Mouse (Mus musculus) lung, embryonic 16.5 days (tissue): ENCODE measurements around the gene Stra8. TPM values are rescaled to one million over a fixed set of nuclear protein-coding genes. Genes with fewer than 3 reads are reported as not detected.
A peak's percentile ranks its signal among the peaks of the same experiment; 100 is the strongest.

Source experiments
- ATAC-seq: fragments of 200-750 bp; cut with Nextera tagmentation; 2 replicates; pipeline ENCODE4 v1.8.0; 2017; ENCODE audit warnings: low read depth, mild to moderate bottlenecking, moderate library complexity
- H3K27ac ChIP-seq: fragments of 300-500 bp; sonication (generic); 2 replicates; pipeline ENCODE4 v1.5.1; 2014; ENCODE audit warnings: mild to moderate bottlenecking, control low read depth, low read length
- H3K27me3 ChIP-seq: fragments of 300-500 bp; sonication (generic); 2 replicates; pipeline ENCODE4 v1.6.1; 2014; ENCODE audit warnings: low read depth, low read length, mixed read lengths; ENCODE audit not compliant: control insufficient read depth, insufficient read depth
- H3K36me3 ChIP-seq: fragments of 300-500 bp; sonication (generic); 2 replicates; pipeline ENCODE4 v1.6.1; 2014; ENCODE audit warnings: low read length; ENCODE audit not compliant: control insufficient read depth, insufficient read depth
- H3K4me1 ChIP-seq: fragments of 300-500 bp; sonication (generic); replicated peaks from 2 replicates; pipeline ENCODE4 v1.6.1; 2014; ENCODE audit warnings: low read length, mixed read lengths; ENCODE audit not compliant: control insufficient read depth, insufficient read depth
- H3K4me2 ChIP-seq: fragments of 300-500 bp; sonication (generic); 2 replicates; pipeline ENCODE4 v1.6.1; 2014; ENCODE audit warnings: low read depth, low read length, control low read depth
- H3K4me3 ChIP-seq: fragments of 300-500 bp; sonication (generic); 2 replicates; pipeline ENCODE4 v1.5.1; 2014; ENCODE audit warnings: mild to moderate bottlenecking, low read length, control low read depth
- H3K9ac ChIP-seq: fragments of 300-500 bp; sonication (generic); 2 replicates; pipeline ENCODE4 v1.6.1; 2014; ENCODE audit warnings: low read length, control low read depth
- H3K9me3 ChIP-seq: fragments of 300-500 bp; sonication (generic); 2 replicates; pipeline ENCODE4 v1.6.1; 2016; ENCODE audit warnings: low read length; ENCODE audit not compliant: control insufficient read depth
- WGBS: fragments of 180-500 bp; shearing (Covaris S2); extraction: QIAGEN DNeasy Blood & Tissue Kit; methylation state at CpG from one replicate; pipeline ENCODE4 v1.1.7; 2014; 5-methylcytosine and 5-hydroxymethylcytosine counted together
- polyA plus RNA-seq: library from polyadenylated mRNA; unstranded; fragments of >200 nt; fragmentation: Nextera tagmentation; extraction: Ambion mirVana; gene quantifications from 2 replicates; pipeline ENCODE4 v1.2.1, GENCODE M21; 2015

Gene Stra8
- polyA plus RNA-seq, 1 experiment from 2014 or later: not detected

- no peak overlapping the region for H3K27ac ChIP-seq
- peak; percentile 46; the same call in 1 of the 2 replicates for ATAC-seq
- H3K36me3 ChIP-seq: no peaks in the 10 kb centered on the region
- peaks cover under 1% of the 10 kb centered on the region; the same call in 1 of the 2 replicates for H3K4me1 ChIP-seq
- no peaks in the 10 kb centered on the region for H3K9me3 ChIP-seq
- no peak overlapping the region for H3K9ac ChIP-seq
- WGBS: 60% methylated on average over 14 of the region's 14 CpGs
- H3K27me3 ChIP-seq: no peaks in the 10 kb centered on the region
- H3K4me2 ChIP-seq: no peak overlapping the region
- H3K4me3 ChIP-seq: no peak overlapping the region
Measured at GRCm38 (mm10) chr6:34921941-34922340, 2.0 kb downstream of the Stra8 start.

GRCm38 (mm10) chr6:34927156-34927555, 7.2 kb downstream of the Stra8 start:
- H3K4me2 ChIP-seq: no peak overlapping the region
- H3K4me1 ChIP-seq: peaks cover 2% of the 10 kb centered on the region; the same call in 1 of the 2 replicates
- H3K9ac ChIP-seq: peak overlapping the region; percentile 39; the same call in 1 of the 2 replicates
- peak; percentile 56; the same call in 1 of the 2 replicates for ATAC-seq
- 46% methylated on average over 4 of the region's 4 CpGs for WGBS
- no peaks in the 10 kb centered on the region for H3K9me3 ChIP-seq
- H3K27ac ChIP-seq: no peak overlapping the region
- H3K36me3 ChIP-seq: no peaks in the 10 kb centered on the region
- H3K27me3 ChIP-seq: no peaks in the 10 kb centered on the region
- no peak overlapping the region for H3K4me3 ChIP-seq

DNA sequence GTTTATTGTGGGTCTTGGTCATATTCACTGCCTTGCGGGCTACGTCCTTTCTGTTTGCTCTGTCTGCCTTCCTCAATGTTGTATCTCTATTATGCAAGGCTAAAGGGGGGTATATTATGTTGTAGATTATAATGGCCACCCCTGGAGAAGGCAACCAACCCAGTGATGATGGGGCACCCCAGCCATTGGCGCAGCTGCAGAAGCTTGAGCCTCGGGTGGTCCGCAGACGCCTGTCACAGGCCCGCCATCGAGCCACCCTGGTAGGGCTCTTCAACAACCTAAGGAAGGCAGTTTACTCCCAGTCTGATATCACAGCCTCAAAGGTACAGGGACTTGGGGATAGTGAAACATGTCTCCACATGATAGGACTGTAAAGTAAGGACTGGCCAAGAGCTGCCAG, 7.6 kb downstream of the Stra8 start:
- Histone ChIP-seq H3K4me1 (peaks cover 2% of the 10 kb centered on the region; the same call in 1 of the 2 replicates), H3K4me2 (no peak overlapping the region), H3K9ac (no peak overlapping the region), H3K4me3 (no peak overlapping the region), H3K27me3 (no peaks in the 10 kb centered on the region), H3K27ac (no peak overlapping the region), H3K36me3 (no peaks in the 10 kb centered on the region), H3K9me3 (no peaks in the 10 kb centered on the region)
- ATAC-seq: no peak
- 88% methylated on average over 8 of the region's 8 CpGs for WGBS

DNA sequence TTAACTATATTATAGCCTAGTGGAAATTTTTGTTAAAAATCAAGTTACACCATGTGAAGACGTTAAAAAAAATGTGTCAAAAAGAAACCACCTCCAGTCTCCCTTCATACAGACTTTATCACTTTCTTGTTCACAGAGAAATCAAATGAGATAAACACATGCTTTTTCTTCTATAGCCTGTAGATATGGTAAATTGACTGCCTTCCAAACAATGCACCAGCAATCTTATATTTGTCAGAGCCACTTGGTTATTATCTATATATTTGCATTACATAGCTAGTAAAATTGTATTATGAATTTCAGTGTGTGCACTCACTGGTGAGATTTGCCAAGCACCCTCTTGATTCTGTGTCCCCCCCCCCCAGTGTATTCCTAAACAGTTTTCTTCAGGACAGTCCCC, 12.7 kb downstream of the Stra8 start:
- H3K4me3 ChIP-seq: no peak overlapping the region

DNA sequence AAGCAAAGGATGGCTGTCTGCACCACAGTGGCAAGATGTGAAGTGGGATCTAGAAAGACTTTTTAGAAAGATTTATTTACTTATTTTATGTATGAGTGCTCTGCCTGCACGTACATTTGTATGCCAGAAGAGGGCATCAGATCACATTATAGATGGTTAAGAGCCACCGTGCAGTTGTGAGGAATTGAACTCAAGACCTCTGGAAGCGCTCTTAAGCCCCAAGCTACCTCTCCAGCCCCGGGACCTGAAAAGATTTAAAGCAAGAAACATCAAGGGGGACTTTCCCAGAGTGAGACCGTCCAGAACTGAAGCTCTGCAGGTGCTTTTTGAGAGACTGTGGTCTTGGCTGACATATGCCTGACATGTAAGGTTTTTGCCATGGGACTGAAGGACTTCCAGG, 16.8 kb downstream of the Stra8 start:
- Histone ChIP-seq H3K9me3 (no peaks in the 10 kb centered on the region), H3K36me3 (no peaks in the 10 kb centered on the region), H3K4me2 (no peak overlapping the region), H3K4me1 (no peaks in the 10 kb centered on the region), H3K4me3 (no peak overlapping the region), H3K9ac (no peak overlapping the region), H3K27me3 (no peaks in the 10 kb centered on the region), H3K27ac (no peak overlapping the region)
- WGBS: 72% methylated on average over 5 of the region's 5 CpGs
- ATAC-seq: no peak

More for the DNA sequence above, 12.7 kb downstream of the Stra8 start:
- Histone ChIP-seq H3K27me3 (no peaks in the 10 kb centered on the region), H3K36me3 (no peaks in the 10 kb centered on the region), H3K4me1 (no peaks in the 10 kb centered on the region), H3K9me3 (no peaks in the 10 kb centered on the region), H3K9ac (no peak overlapping the region), H3K27ac (no peak overlapping the region), H3K4me2 (no peak overlapping the region)
- 77% methylated on average over 1 of the region's 1 CpGs for WGBS
- no peak for ATAC-seq

- Histone ChIP-seq H3K9ac (no peak overlapping the region), H3K4me2 (no peak overlapping the region), H3K9me3 (no peaks in the 10 kb centered on the region), H3K4me1 (no peaks in the 10 kb centered on the region), H3K36me3 (no peaks in the 10 kb centered on the region), H3K27me3 (no peaks in the 10 kb centered on the region), H3K27ac (no peak overlapping the region), H3K4me3 (no peak overlapping the region)
- WGBS: 37% methylated on average over 7 of the region's 7 CpGs
- ATAC-seq: no peak; the same call in 1 of the 2 replicates
Measured at GRCm38 (mm10) chr6:34938280-34938928, 18.4 kb downstream of the Stra8 start.

- WGBS: 16% methylated on average over 4 of the region's 4 CpGs
- Histone ChIP-seq H3K27ac (no peak overlapping the region), H3K4me2 (no peak overlapping the region), H3K36me3 (no peaks in the 10 kb centered on the region), H3K9me3 (no peaks in the 10 kb centered on the region), H3K27me3 (no peaks in the 10 kb centered on the region), H3K4me3 (no peak overlapping the region), H3K9ac (no peak overlapping the region), H3K4me1 (no peaks in the 10 kb centered on the region)
- ATAC-seq: no peak
Measured at GRCm38 (mm10) chr6:34938929-34939325, 19.0 kb downstream of the Stra8 start.

DNA sequence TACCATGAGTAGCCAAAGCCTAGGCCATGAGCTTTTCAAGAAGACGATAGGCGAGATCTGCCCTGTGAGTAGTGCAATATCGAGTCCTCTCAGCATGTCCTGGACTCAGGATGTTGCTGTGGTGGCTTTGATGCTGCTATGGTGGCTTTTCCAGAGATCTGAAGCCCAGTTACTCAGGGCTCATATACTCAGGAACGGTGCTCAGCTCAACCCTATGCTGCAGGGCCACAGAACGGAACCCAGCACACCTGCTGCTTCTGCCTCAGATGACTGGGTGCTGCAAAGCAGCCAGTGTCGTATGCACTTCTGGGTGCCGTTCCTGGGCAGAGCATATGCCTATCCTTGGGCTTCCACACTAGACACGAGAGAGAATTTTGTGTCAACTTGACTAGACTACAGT, 19.5 kb downstream of the Stra8 start:
- whole genome bisulfite sequencing: 86% methylated on average over 8 of the region's 8 CpGs
- no peaks in the 10 kb centered on the region for H3K36me3 ChIP-seq
- no peak overlapping the region for H3K27ac ChIP-seq
- no peaks in the 10 kb centered on the region for H3K4me1 ChIP-seq
- H3K27me3 ChIP-seq: no peaks in the 10 kb centered on the region
- H3K9me3 ChIP-seq: no peaks in the 10 kb centered on the region
- H3K4me3 ChIP-seq: no peak overlapping the region
- no peak for ATAC-seq
- H3K9ac ChIP-seq: no peak overlapping the region
- H3K4me2 ChIP-seq: no peak overlapping the region

DNA sequence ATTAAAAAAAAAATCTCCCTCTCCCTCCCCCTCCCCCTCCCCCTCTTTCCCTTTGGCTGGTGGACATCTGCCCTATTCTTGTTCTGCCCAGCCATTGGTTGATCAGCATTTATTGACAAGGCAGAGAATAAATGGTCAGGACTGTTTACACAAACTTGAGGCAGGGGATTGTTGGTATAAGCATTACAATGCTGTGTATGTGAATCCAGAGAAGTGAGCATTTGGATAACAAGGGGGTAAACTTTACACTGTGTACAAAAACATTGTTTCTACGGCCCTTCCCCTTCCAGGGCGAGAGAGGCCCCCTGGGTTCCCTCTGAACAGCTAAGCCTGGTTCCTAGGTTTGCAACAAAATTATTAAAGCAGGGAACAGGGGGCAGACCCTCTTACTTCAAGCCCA, 21.5 kb downstream of the Stra8 start:
- Histone ChIP-seq H3K27ac (no peak overlapping the region), H3K4me2 (no peak overlapping the region), H3K4me3 (no peak overlapping the region), H3K9ac (no peak overlapping the region), H3K27me3 (no peaks in the 10 kb centered on the region), H3K4me1 (no peaks in the 10 kb centered on the region), H3K9me3 (no peaks in the 10 kb centered on the region), H3K36me3 (no peaks in the 10 kb centered on the region)
- ATAC-seq: no peak
- 74% methylated on average over 2 of the region's 2 CpGs for WGBS
